8 mouse cellular contexts compared by ENCODE assay signal in the genomic region with DNA sequence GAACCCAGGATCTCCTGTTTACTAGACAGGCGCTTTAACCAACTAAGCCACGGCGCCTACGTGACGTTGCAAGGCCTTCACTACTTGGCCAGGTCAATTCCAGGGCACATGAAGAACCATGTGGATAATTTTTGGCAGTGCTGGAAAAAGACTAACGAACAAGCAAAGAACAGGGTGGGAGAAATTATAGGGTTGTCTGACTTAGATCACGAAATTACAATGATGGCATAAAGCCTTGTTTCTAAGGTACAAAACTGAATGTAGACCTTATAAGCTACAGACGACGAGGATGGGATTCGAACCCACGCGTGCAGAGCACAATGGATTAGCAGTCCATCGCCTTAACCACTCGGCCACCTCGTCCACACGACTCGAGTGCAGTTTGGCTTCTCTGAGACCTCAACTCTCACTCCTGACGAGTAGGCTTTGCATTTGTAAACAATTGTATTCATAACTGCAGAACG. TPM values are rescaled to one million over a fixed set of nuclear protein-coding genes. Genes with fewer than 3 reads are reported as not detected.
DNase-seq lines count a peak whose midpoint lies in the region; ATAC-seq lines count a peak whose summit lies in the region.

No protein-coding gene starts in this region.

- DNase-seq in ZHBTc4 (ENCODE audit: low read depth, low spot score), result peak; percentile 93
- peak; percentile 92 for DNase-seq in gastrocnemius, postnatal 10 days
- peak; percentile 95 to 97 for DNase-seq in left cerebral cortex, postnatal 14 days (ENCODE audit: low spot score in 2 of 2)
- DNase-seq in right cerebral cortex, postnatal 14 days, result peak; percentile 91
- DNase-seq in urinary bladder, postnatal 25 days (ENCODE audit: low spot score), result peak; percentile 96

- intact Hi-C loops in left cerebral cortex, postnatal 14 days (cut with DNase I), result loop anchor here (2.0 to 10.0 kb wide), 3 partner anchors 22 to 182 kb away; a partner anchor contains a TSS

- ATAC-seq in common myeloid progenitor, adult 5-6 weeks (replicated peaks; ENCODE audit: low read depth, poor library complexity, severe bottlenecking), result peak; percentile 10
- ATAC-seq in inflammation-experienced regulatory T-cells, adult 6 months, result peak; percentile 42
- peak; percentile 28 for ATAC-seq in megakaryocyte-erythroid progenitor cell, adult 5-6 weeks (replicated peaks; ENCODE audit: low FRiP score, low TSS enrichment, poor library complexity, severe bottlenecking)

RNA-seq across cellular contexts. Expression of a gene that starts 3.3 kb away (rescaled TPM):
- total RNA-seq in common myeloid progenitor, adult 5-6 weeks (2017), result 4.5 and 5.4 TPM in 2 replicates
- 10 to 100 TPM; 12.6 to 13.9 TPM for total RNA-seq in gastrocnemius, postnatal 10 days (2021)
- polyA plus RNA-seq in inflammation-experienced regulatory T-cells, adult 6 months (2017; shearing (Covaris generic)), result 1 to 10 TPM; 1.1 to 2.2 (median 1.3) TPM
- 10 to 100 TPM; 26.1 to 29.2 TPM for total RNA-seq in left cerebral cortex, postnatal 14 days (2021)
- 0.46 and 7.0 TPM in 2 replicates for total RNA-seq in megakaryocyte-erythroid progenitor cell, adult 5-6 weeks (2014; fragmentation: Nextera tagmentation)
- total RNA-seq in megakaryocyte-erythroid progenitor cell, adult 5-6 weeks (2017), result 3.5 TPM in 2 replicates

RNA-seq across cellular contexts. Expression of a gene that starts 7.8 kb away (rescaled TPM):
- total RNA-seq in common myeloid progenitor, adult 5-6 weeks (2017), result 23.2 and 26.3 TPM in 2 replicates
- 1 to 10 TPM; 4.3 to 5.2 TPM for total RNA-seq in gastrocnemius, postnatal 10 days (2021)
- polyA plus RNA-seq in inflammation-experienced regulatory T-cells, adult 6 months (2017; shearing (Covaris generic)), result 1 to 10 TPM; 2.8 to 9.1 (median 4.0) TPM
- total RNA-seq in left cerebral cortex, postnatal 14 days (2021), result 10 to 100 TPM; 14.2 to 16.9 TPM
- total RNA-seq in megakaryocyte-erythroid progenitor cell, adult 5-6 weeks (2014; fragmentation: Nextera tagmentation), result 33.8 and 51.0 TPM in 2 replicates
- 16.2 and 33.4 TPM in 2 replicates for total RNA-seq in megakaryocyte-erythroid progenitor cell, adult 5-6 weeks (2017)

RNA-seq across cellular contexts. Expression of a gene that starts 17.3 kb away (rescaled TPM):
- 89.5 and 121 TPM in 2 replicates for total RNA-seq in common myeloid progenitor, adult 5-6 weeks (2017)
- 10 to 100 TPM; 10.2 to 11.6 TPM for total RNA-seq in gastrocnemius, postnatal 10 days (2021)
- 10 to 100 TPM in 2 of 3 experiments, 1 to 10 TPM in 1; 5.8 to 74.0 (median 12.9) TPM for polyA plus RNA-seq in inflammation-experienced regulatory T-cells, adult 6 months (2017; shearing (Covaris generic))
- total RNA-seq in left cerebral cortex, postnatal 14 days (2021), result 1 to 10 TPM in 1 of 2 experiments, under 1 TPM in 1; 0.86 to 1.2 TPM
- total RNA-seq in megakaryocyte-erythroid progenitor cell, adult 5-6 weeks (2014; fragmentation: Nextera tagmentation), result 118 and 122 TPM in 2 replicates
- 60.0 and 75.0 TPM in 2 replicates for total RNA-seq in megakaryocyte-erythroid progenitor cell, adult 5-6 weeks (2017)

RNA-seq across cellular contexts. Expression of a gene that starts 25.5 kb away (rescaled TPM):
- total RNA-seq in common myeloid progenitor, adult 5-6 weeks (2017), result 7.1 and 10.0 TPM in 2 replicates
- total RNA-seq in gastrocnemius, postnatal 10 days (2021), result 10 to 100 TPM; 52.4 to 55.8 TPM
- polyA plus RNA-seq in inflammation-experienced regulatory T-cells, adult 6 months (2017; shearing (Covaris generic)), result 10 to 100 TPM; 26.9 to 31.5 (median 27.3) TPM
- 1,000 to 10,000 TPM; 1,220 to 1,271 TPM for total RNA-seq in left cerebral cortex, postnatal 14 days (2021)
- total RNA-seq in megakaryocyte-erythroid progenitor cell, adult 5-6 weeks (2014; fragmentation: Nextera tagmentation), result 46.7 and 60.3 TPM in 2 replicates
- total RNA-seq in megakaryocyte-erythroid progenitor cell, adult 5-6 weeks (2017), result 7.5 and 15.7 TPM in 2 replicates

RNA-seq across cellular contexts. Expression of a gene that starts 32.2 kb away (rescaled TPM):
- total RNA-seq in common myeloid progenitor, adult 5-6 weeks (2017), result 9.3 and 16.9 TPM in 2 replicates
- 10 to 100 TPM; 17.5 to 78.6 TPM for total RNA-seq in gastrocnemius, postnatal 10 days (2021)
- polyA plus RNA-seq in inflammation-experienced regulatory T-cells, adult 6 months (2017; shearing (Covaris generic)), result 1 to 10 TPM; 5.2 to 6.2 (median 6.1) TPM
- 100 to 1,000 TPM in 1 of 2 experiments, 10 to 100 TPM in 1; 90.4 to 112 TPM for total RNA-seq in left cerebral cortex, postnatal 14 days (2021)
- total RNA-seq in megakaryocyte-erythroid progenitor cell, adult 5-6 weeks (2014; fragmentation: Nextera tagmentation), result 11.3 and 17.6 TPM in 2 replicates
- 4.7 and 12.5 TPM in 2 replicates for total RNA-seq in megakaryocyte-erythroid progenitor cell, adult 5-6 weeks (2017)

Comparison
In these comparisons a context has a peak if more than half of its experiments do, and no peak if none do; other contexts are left out.
1. Peak in every context shown above with its lines: DNase-seq and ATAC-seq.